Mouse (Mus musculus) bone marrow, adult 2 months (tissue): ENCODE data around the gene Wbp1l. TPM values are rescaled to one million over a fixed set of nuclear protein-coding genes. Genes with fewer than 3 reads are reported as not detected.

Source experiments
- H3K27ac ChIP-seq: fragments of 200-500 bp; 2 replicates; pipeline ENCODE4 v1.5.1; 2012; ENCODE audit warnings: low read depth, mild to moderate bottlenecking, control low read depth, inconsistent platforms, low read length; ENCODE audit not compliant: control insufficient read depth, poor library complexity, insufficient read depth
- H3K4me1 ChIP-seq: fragments of 200-500 bp; 2 replicates; pipeline ENCODE4 v1.6.1; 2011; ENCODE audit warnings: low read length; ENCODE audit not compliant: control insufficient read depth, insufficient read depth
- H3K4me3 ChIP-seq: fragments of 200-500 bp; replicated peaks from 2 replicates; pipeline ENCODE3; 2011; ENCODE audit warnings: mild to moderate bottlenecking, low read depth, low read length, control low read depth; ENCODE audit not compliant: control insufficient read depth
- CTCF ChIP-seq: fragments of 200-500 bp; IDR thresholded peaks from 2 replicates; pipeline ENCODE4 v1.5.1; 2011; ENCODE audit warnings: low read length, control low read depth; ENCODE audit not compliant: control insufficient read depth, insufficient read depth
- POLR2A ChIP-seq: fragments of 200-500 bp; IDR thresholded peaks from 2 replicates; pipeline ENCODE4 v1.6.1; 2011; ENCODE audit warnings: low read depth, mild to moderate bottlenecking, control low read depth, low read length, borderline replicate concordance; ENCODE audit not compliant: control insufficient read depth
- WGBS: fragments of 180-500 bp; shearing (Covaris S2); methylation state at CpG from one replicate; pipeline ENCODE4 v1.1.7; 2018; 5-methylcytosine and 5-hydroxymethylcytosine counted together
- polyA plus RNA-seq: library from polyadenylated mRNA; stranded (reverse); fragments of >200 nt; gene quantifications from 2 replicates; pipeline ENCODE4 v1.2.4, GENCODE M21; 2011; ENCODE audit warnings: low replicate concordance; ENCODE audit not compliant: missing spikeins, insufficient read depth, insufficient read length

Wbp1l gene
- polyA plus RNA-seq, 1 experiment = 29.3 TPM

DNA sequence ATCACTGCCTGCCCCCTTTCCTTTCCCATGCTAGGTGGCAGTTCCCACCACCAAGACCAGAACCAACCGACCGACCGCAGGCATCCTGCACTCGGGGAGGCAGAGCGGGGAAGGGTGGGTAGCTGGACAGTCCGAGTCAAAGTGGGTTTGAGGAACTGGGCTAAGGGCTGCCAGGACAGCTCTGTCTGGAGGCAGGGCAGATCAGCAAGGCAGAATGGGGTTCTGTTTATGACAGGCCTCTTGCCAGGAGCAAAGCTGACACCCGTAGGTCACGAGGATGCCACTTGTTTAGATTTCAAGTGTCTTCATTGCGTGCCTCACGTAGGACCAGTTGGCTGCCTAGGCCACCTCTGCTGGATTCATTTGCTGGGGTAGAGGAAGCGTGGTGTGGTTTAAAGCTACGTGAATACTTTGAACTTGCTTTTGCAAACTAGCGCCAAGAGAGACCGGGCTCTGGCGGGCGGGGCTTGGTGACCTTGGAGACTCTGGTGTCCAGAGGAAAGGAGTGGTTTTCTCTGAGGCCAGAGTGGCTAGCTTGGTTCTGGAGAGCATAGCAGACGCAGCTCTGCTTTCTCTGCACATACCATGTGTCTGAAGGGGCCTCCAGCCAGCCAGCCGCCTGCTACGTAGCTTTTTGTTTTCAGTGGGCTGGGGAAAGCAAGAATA is 42.7 kb downstream of the Wbp1l start:
- peaks cover 1% of the 10 kb centered on the region for H3K4me1 ChIP-seq
- H3K27ac ChIP-seq = no peak overlapping the region

DNA sequence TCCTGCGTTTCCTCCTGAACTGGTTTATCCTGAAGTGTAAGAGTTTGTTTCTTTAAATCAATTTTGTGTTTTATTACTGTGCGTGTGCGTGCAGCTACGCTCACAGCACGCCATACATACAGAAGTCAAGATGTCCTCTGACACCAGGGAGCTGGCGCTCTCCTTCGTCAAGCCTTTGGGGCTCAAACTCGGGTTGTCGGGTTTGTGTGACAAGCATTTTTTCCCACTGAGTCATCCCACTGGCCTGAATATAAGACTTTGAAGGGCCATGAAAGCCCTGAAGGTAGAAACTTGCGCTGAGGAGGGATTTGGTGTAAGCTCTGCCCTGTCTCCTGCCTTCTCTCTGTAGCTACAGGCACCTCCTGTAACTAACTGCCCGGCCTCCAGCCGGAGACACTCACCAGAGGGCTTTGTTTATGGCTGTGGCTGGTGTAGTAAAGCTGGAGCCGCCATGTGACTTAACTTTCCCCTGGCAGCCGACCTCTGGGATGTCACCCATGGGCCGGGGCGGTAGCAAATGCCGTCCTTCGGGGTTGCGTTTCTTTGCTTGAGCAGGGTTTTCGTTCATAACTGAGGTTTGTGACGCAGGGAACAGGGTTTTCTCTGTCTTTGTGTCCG is 43.4 kb downstream of the Wbp1l start:
- no peak overlapping the region for H3K27ac ChIP-seq
- 87% methylated on average over 22 of the region's 22 CpGs for WGBS
- peaks cover 1% of the 10 kb centered on the region for H3K4me1 ChIP-seq
- no peak overlapping the region for H3K4me3 ChIP-seq
- TF ChIP-seq CTCF = no peak
- TF ChIP-seq POLR2A = no peak

More for the DNA sequence above, 42.7 kb downstream of the Wbp1l start:
- WGBS = 54% methylated on average over 19 of the region's 19 CpGs
- no peak for TF ChIP-seq POLR2A
- H3K4me3 ChIP-seq = no peak overlapping the region

DNA sequence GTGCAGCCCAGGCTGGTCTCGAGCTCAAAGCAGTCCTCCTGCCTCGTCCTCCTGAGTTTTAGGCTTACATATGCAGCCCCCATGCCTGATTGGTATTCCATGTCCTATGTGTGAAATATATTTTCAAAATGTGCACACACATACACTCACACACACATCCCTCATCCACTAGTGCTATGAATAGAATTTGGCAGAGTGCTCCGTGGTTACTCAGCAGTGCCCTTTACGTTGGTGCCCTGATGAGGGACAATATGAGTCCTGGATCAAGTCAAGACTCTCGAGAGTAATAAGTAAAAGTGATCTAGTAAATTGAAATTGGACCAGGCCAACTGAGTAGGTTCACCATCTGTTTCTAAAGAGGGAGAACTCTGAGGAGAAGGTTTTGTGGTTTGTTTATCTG is 44.4 kb downstream of the Wbp1l start:
- no peak for TF ChIP-seq POLR2A
- TF ChIP-seq CTCF = no peak
- Histone ChIP-seq H3K4me1 (peaks cover 1% of the 10 kb centered on the region), H3K4me3 (no peak overlapping the region), H3K27ac (no peak overlapping the region)
- 71% methylated on average over 5 of the region's 5 CpGs for WGBS

- Histone ChIP-seq H3K27ac (no peak overlapping the region), H3K4me3 (no peak overlapping the region), H3K4me1 (peaks cover 1% of the 10 kb centered on the region)
- WGBS = 88% methylated on average over 10 of the region's 10 CpGs
- no peak for TF ChIP-seq CTCF
- no peak for TF ChIP-seq POLR2A
These were observed 45.5 kb downstream of the Wbp1l start for GRCm38 (mm10) chr19:46644343-46644792.

DNA sequence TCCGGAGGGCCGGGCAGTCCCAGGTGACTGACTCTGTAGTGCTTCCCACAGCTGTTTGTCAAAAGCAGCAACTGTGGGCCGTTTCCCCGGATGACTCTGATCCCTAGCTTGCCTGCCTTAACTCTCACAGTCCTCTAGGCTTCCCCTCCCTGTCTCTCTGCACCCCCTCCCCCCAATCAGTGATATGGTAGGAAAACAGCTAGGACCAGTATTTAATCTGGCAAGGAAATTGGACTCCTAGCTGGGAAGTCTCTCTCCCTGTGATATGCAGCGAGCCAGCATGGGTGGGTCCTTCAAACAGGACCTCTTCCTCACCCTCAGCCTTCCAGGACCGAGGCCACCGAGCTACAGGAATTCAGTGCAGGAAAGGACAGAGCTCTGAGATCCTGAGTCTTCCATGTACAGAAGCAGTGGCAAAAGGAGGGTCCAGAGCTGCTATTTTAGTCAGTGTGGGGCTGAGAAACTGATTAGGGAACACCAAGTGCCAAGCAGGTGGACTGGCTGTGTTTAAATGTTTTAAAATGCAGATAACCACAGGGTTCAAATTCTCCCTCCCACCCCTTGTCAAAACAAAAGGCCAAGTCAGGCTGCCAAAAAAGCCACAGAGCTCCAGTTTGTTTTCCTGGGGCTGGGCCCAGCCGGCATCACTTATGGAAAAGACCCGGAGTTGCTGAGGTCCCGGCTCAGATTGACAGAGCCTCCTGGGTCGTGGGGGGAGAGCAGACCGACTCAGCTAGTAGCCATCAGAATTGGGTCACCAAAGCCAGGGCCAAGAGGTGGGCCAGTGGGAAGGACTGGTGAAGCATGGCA is 46.1 kb downstream of the Wbp1l start:
- TF ChIP-seq POLR2A = no peak
- TF ChIP-seq CTCF = no peak
- WGBS = 81% methylated on average over 12 of the region's 12 CpGs
- Histone ChIP-seq H3K27ac (no peak overlapping the region), H3K4me3 (no peak overlapping the region), H3K4me1 (peaks cover 1% of the 10 kb centered on the region)

GRCm38 (mm10) chr19:46646041-46646481 is 47.2 kb downstream of the Wbp1l start:
- Histone ChIP-seq H3K4me3 (no peak overlapping the region), H3K27ac (no peak overlapping the region), H3K4me1 (peaks cover 1% of the 10 kb centered on the region)
- 81% methylated on average over 12 of the region's 12 CpGs for WGBS
- no peak for TF ChIP-seq CTCF
- TF ChIP-seq POLR2A = no peak

DNA sequence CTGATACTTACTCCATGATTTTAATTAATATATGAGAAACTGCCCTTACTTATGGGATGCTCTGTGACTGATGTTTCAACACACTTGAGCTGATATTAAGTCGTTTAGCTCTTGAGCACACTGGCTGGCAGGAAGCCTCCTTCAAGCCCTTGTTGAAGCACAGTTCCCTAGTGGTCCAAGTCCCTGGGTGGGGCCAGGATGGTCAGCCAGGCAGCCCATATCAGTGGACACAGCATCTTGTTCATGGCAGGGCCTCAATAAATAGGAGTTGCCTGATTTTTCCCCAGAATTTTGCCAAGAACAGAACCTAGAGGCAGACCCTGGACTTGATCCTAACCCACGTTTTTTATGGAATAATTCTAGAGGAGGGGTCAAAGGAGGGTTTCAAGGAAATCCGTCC is 48.4 kb downstream of the Wbp1l start:
- WGBS = 62% methylated on average over 3 of the region's 3 CpGs
- no peak overlapping the region for H3K4me3 ChIP-seq
- no peak overlapping the region for H3K27ac ChIP-seq
- H3K4me1 ChIP-seq = peaks cover 1% of the 10 kb centered on the region
- TF ChIP-seq POLR2A = no peak
- no peak for TF ChIP-seq CTCF

DNA sequence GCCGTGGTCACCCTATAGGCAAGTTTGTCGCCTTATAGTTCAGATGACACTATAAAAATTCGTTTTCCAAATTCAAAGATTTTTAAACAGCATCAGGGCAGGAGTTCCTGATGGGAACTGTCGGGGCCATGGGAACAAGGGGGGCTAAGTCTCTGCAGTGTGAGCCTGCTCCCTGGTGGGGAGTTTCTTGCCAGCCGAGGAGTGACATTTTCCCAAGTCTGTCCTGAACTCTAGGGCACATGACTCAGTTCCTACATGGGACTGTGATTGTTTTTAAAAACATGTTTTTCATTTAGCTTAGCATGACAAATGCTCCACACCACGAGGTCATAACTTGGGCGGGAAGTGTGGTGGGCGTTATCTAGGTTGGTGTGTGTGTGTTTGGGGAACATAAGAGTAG is 49.0 kb downstream of the Wbp1l start:
- Histone ChIP-seq H3K4me1 (peaks cover 1% of the 10 kb centered on the region), H3K27ac (no peak overlapping the region), H3K4me3 (no peak overlapping the region)
- no peak for TF ChIP-seq CTCF
- TF ChIP-seq POLR2A = no peak
- 71% methylated on average over 8 of the region's 8 CpGs for WGBS
